Mouse (Mus musculus): ENCODE results near the gene Tmprss9. TPM values are rescaled to one million over a fixed set of nuclear protein-coding genes. Genes with fewer than 3 reads are reported as not detected.

The Tmprss9 gene
- polyA plus RNA-seq, 1 experiment from 2014 or later: not detected

- Histone ChIP-seq H3K4me2 (replicated peaks; ENCODE audit: low read depth) (peak overlapping the region; percentile 87), H3K27me3 (replicated peaks; ENCODE audit: control insufficient read depth, insufficient read depth, low read length) (no peaks in the 10 kb centered on the region), H3K9me3 (ENCODE audit: control insufficient read depth) (no peaks in the 10 kb centered on the region), H3K4me1 (replicated peaks; ENCODE audit: control insufficient read depth, insufficient read depth, low read length) (peaks cover 11% of the 10 kb centered on the region), H3K4me3 (ENCODE audit: low read depth, low read length) (peak overlapping the region; percentile 78), H3K27ac (ENCODE audit: low read depth, low read length) (peak overlapping the region; percentile 8; the same call in 1 of the 2 replicates), H3K9ac (ENCODE audit: low read depth, low read length) (peak overlapping the region; percentile 65), H3K36me3 (ENCODE audit: control insufficient read depth, insufficient read depth) (peaks cover 25% of the 10 kb centered on the region)
- no peak for TF ChIP-seq CTCF (IDR thresholded peaks at IDR 0.05; ENCODE audit: low read depth)
- WGBS: 10% methylated on average over 25 of the region's 25 CpGs
- no peak; the same call in 1 of the 2 replicates for ATAC-seq
These were observed 28.1 kb downstream of the Tmprss9 start for GRCm38 (mm10) chr10:80899591-80900317.

GRCm38 (mm10) chr10:80900318-80901247 lies 28.9 kb downstream of the Tmprss9 start, which contains the start of gene Timm13:
Gene Timm13 (minus strand): TSS chr10:80900969.
- WGBS: under 1% methylated on average over 72 of the region's 72 CpGs
- H3K4me3 ChIP-seq (ENCODE audit: low read depth, low read length): peak within 1 kb of the TSS; percentile 78
- H3K9ac ChIP-seq (ENCODE audit: low read depth, low read length): peak within 1 kb of the TSS; percentile 65
- ATAC-seq: peak; percentile 96
- peaks cover 30% of the 10 kb centered on the region for H3K36me3 ChIP-seq (ENCODE audit: control insufficient read depth, insufficient read depth)
- H3K27me3 ChIP-seq (replicated peaks; ENCODE audit: control insufficient read depth, insufficient read depth, low read length): no peaks in the 10 kb centered on the region
- H3K27ac ChIP-seq (ENCODE audit: low read depth, low read length): peak within 1 kb of the TSS; percentile 55
- H3K4me2 ChIP-seq (replicated peaks; ENCODE audit: low read depth): peak within 1 kb of the TSS; percentile 87
- peaks cover 11% of the 10 kb centered on the region for H3K4me1 ChIP-seq (replicated peaks; ENCODE audit: control insufficient read depth, insufficient read depth, low read length)
- no peaks in the 10 kb centered on the region for H3K9me3 ChIP-seq (ENCODE audit: control insufficient read depth)
- TF ChIP-seq CTCF (IDR thresholded peaks at IDR 0.05; ENCODE audit: low read depth): no peak

- H3K9ac ChIP-seq (ENCODE audit: low read depth, low read length): no peak overlapping the region
- no peak for TF ChIP-seq CTCF (IDR thresholded peaks at IDR 0.05; ENCODE audit: low read depth)
- H3K36me3 ChIP-seq (ENCODE audit: control insufficient read depth, insufficient read depth): peaks cover 36% of the 10 kb centered on the region
- H3K4me1 ChIP-seq (replicated peaks; ENCODE audit: control insufficient read depth, insufficient read depth, low read length): peaks cover 11% of the 10 kb centered on the region
- ATAC-seq: no peak
- H3K27ac ChIP-seq (ENCODE audit: low read depth, low read length): peak overlapping the region; percentile 28; the same call in 1 of the 2 replicates
- 85% methylated on average over 19 of the region's 19 CpGs for WGBS
- H3K9me3 ChIP-seq (ENCODE audit: control insufficient read depth): no peaks in the 10 kb centered on the region
- H3K4me2 ChIP-seq (replicated peaks; ENCODE audit: low read depth): peak overlapping the region; percentile 35; the same call in 1 of the 2 replicates
- no peaks in the 10 kb centered on the region for H3K27me3 ChIP-seq (replicated peaks; ENCODE audit: control insufficient read depth, insufficient read depth, low read length)
- H3K4me3 ChIP-seq (ENCODE audit: low read depth, low read length): no peak overlapping the region
These were observed 30.0 kb downstream of the Tmprss9 start for GRCm38 (mm10) chr10:80901409-80902272.

GRCm38 (mm10) chr10:80902273-80902940 lies 30.8 kb downstream of the Tmprss9 start:
- H3K4me2 ChIP-seq (replicated peaks; ENCODE audit: low read depth): no peak overlapping the region
- WGBS: 94% methylated on average over 9 of the region's 9 CpGs
- peaks cover 40% of the 10 kb centered on the region for H3K36me3 ChIP-seq (ENCODE audit: control insufficient read depth, insufficient read depth)
- H3K9ac ChIP-seq (ENCODE audit: low read depth, low read length): no peak overlapping the region
- TF ChIP-seq CTCF (IDR thresholded peaks at IDR 0.05; ENCODE audit: low read depth): no peak
- H3K4me1 ChIP-seq (replicated peaks; ENCODE audit: control insufficient read depth, insufficient read depth, low read length): peaks cover 11% of the 10 kb centered on the region
- no peaks in the 10 kb centered on the region for H3K27me3 ChIP-seq (replicated peaks; ENCODE audit: control insufficient read depth, insufficient read depth, low read length)
- no peaks in the 10 kb centered on the region for H3K9me3 ChIP-seq (ENCODE audit: control insufficient read depth)
- H3K27ac ChIP-seq (ENCODE audit: low read depth, low read length): no peak overlapping the region
- no peak for ATAC-seq
- no peak overlapping the region for H3K4me3 ChIP-seq (ENCODE audit: low read depth, low read length)

- Histone ChIP-seq H3K27me3 (replicated peaks; ENCODE audit: control insufficient read depth, insufficient read depth, low read length) (no peaks in the 10 kb centered on the region), H3K4me2 (replicated peaks; ENCODE audit: low read depth) (no peak overlapping the region), H3K4me1 (replicated peaks; ENCODE audit: control insufficient read depth, insufficient read depth, low read length) (peaks cover 11% of the 10 kb centered on the region), H3K9ac (ENCODE audit: low read depth, low read length) (no peak overlapping the region), H3K9me3 (ENCODE audit: control insufficient read depth) (no peaks in the 10 kb centered on the region), H3K36me3 (ENCODE audit: control insufficient read depth, insufficient read depth) (peaks cover 44% of the 10 kb centered on the region), H3K27ac (ENCODE audit: low read depth, low read length) (no peak overlapping the region), H3K4me3 (ENCODE audit: low read depth, low read length) (no peak overlapping the region)
- TF ChIP-seq CTCF (IDR thresholded peaks at IDR 0.05; ENCODE audit: low read depth): no peak
- ATAC-seq: no peak
- WGBS: 90% methylated on average over 10 of the region's 10 CpGs
These were observed 31.6 kb downstream of the Tmprss9 start for GRCm38 (mm10) chr10:80903282-80903681.
